Mouse (Mus musculus): ENCODE results near the gene Foxa1. TPM values are rescaled to one million over a fixed set of nuclear protein-coding genes. Genes with fewer than 3 reads are reported as not detected.
A peak's percentile ranks its signal among the peaks of the same experiment; 100 is the strongest.

The Foxa1 gene
- polyA plus RNA-seq, 1 experiment from 2014 or later, result 1.5 TPM

DNA sequence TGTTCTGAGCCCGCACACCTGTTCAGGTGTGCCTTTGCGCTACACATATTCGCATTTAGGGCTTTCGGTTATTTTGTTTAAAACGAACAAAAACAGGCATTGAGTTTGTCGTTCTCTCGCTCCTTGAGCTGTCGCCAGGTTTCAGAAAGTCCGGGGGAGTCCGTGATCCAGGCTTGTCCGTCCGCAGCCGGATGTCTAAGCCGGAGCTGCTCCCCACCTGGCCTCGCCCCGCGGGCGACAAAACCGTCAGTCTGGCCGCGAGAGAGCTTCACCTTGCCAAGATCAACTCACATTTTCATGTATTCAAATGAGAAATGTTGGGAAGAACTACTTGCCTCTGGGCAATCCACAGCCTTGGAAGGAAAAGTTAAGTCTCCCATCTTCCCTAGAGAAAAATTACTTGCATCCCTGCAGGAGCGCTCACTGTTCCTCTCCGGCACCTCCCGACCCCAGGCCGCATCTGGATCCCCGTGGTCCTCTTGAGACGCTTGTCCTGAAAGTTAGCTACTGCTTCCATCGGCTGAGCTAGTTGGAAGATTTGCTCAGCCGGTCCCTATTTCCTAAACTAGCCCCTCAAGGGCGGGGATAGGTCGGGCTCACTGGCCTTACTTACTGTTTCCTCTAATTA lies 3.6 kb upstream of the Foxa1 start:
- Histone ChIP-seq H3K36me3 (ENCODE audit: control insufficient read depth, insufficient read depth, low read length) (no peaks in the 10 kb centered on the region), H3K4me1 (ENCODE audit: control insufficient read depth, insufficient read depth, low read length) (peaks cover 10% of the 10 kb centered on the region; the same call in 1 of the 2 replicates), H3K9me3 (ENCODE audit: control insufficient read depth, low read length) (no peaks in the 10 kb centered on the region), H3K4me2 (replicated peaks; ENCODE audit: low read depth, low read length) (no peak overlapping the region), H3K4me3 (ENCODE audit: low read length) (0 out of 2 replicates have a peak overlapping the region, but pooled peaks have one; percentile 3), H3K27me3 (ENCODE audit: control insufficient read depth, insufficient read depth, low read length) (peaks cover 97% of the 10 kb centered on the region), H3K27ac (ENCODE audit: low read depth, low read length) (no peak overlapping the region), H3K9ac (ENCODE audit: low read depth, low read length) (no peak overlapping the region)
- WGBS, result 1% methylated on average over 31 of the region's 31 CpGs
- no peak for ATAC-seq (ENCODE audit: low FRiP score, low TSS enrichment)

DNA sequence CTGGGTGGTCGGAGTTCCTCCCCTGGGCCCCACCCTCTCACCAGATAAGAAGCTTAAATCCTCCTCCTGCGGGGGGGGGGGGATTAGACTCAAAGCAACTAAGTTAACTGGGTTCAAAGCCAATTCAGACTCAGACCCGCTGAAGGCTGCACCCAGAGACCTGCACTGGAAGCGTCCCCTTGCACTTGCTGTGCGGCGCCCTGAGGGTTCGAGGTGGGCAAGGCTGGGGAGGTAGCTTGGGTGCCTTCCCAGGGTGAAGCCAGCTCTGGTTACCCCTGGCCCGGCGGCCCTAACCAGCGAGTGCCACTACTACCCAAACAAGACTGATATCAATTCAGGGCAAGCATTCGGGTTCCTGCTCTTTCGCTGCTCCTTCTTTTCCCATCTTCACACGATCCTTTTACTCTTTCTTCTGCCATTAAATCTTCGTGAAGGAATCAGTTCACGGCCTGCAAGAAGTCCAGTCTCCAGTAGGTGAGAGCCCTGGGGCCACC lies 3.0 kb upstream of the Foxa1 start:
- Histone ChIP-seq H3K4me2 (replicated peaks; ENCODE audit: low read depth, low read length) (no peak overlapping the region), H3K9me3 (ENCODE audit: control insufficient read depth, low read length) (no peaks in the 10 kb centered on the region), H3K27me3 (ENCODE audit: control insufficient read depth, insufficient read depth, low read length) (peaks cover 95% of the 10 kb centered on the region), H3K9ac (ENCODE audit: low read depth, low read length) (no peak overlapping the region), H3K4me3 (ENCODE audit: low read length) (no peak overlapping the region), H3K36me3 (ENCODE audit: control insufficient read depth, insufficient read depth, low read length) (no peaks in the 10 kb centered on the region), H3K27ac (ENCODE audit: low read depth, low read length) (no peak overlapping the region), H3K4me1 (ENCODE audit: control insufficient read depth, insufficient read depth, low read length) (peaks cover 10% of the 10 kb centered on the region; the same call in 1 of the 2 replicates)
- no peak for ATAC-seq (ENCODE audit: low FRiP score, low TSS enrichment)
- 2% methylated on average over 15 of the region's 15 CpGs for WGBS

GRCm38 (mm10) chr12:57548981-57549666 lies 2.4 kb upstream of the Foxa1 start:
- H3K4me2 ChIP-seq (replicated peaks; ENCODE audit: low read depth, low read length), result no peak overlapping the region
- no peak overlapping the region for H3K27ac ChIP-seq (ENCODE audit: low read depth, low read length)
- no peaks in the 10 kb centered on the region for H3K36me3 ChIP-seq (ENCODE audit: control insufficient read depth, insufficient read depth, low read length)
- H3K9ac ChIP-seq (ENCODE audit: low read depth, low read length), result no peak overlapping the region
- 2% methylated on average over 25 of the region's 25 CpGs for WGBS
- no peaks in the 10 kb centered on the region for H3K9me3 ChIP-seq (ENCODE audit: control insufficient read depth, low read length)
- ATAC-seq (ENCODE audit: low FRiP score, low TSS enrichment), result no peak
- H3K4me1 ChIP-seq (ENCODE audit: control insufficient read depth, insufficient read depth, low read length), result peaks cover 10% of the 10 kb centered on the region; the same call in 1 of the 2 replicates
- peaks cover 94% of the 10 kb centered on the region for H3K27me3 ChIP-seq (ENCODE audit: control insufficient read depth, insufficient read depth, low read length)
- H3K4me3 ChIP-seq (ENCODE audit: low read length), result no peak overlapping the region

- peaks cover 92% of the 10 kb centered on the region for H3K27me3 ChIP-seq (ENCODE audit: control insufficient read depth, insufficient read depth, low read length)
- no peak overlapping the region for H3K4me2 ChIP-seq (replicated peaks; ENCODE audit: low read depth, low read length)
- no peak overlapping the region for H3K9ac ChIP-seq (ENCODE audit: low read depth, low read length)
- H3K27ac ChIP-seq (ENCODE audit: low read depth, low read length), result no peak overlapping the region
- H3K4me3 ChIP-seq (ENCODE audit: low read length), result no peak overlapping the region
- H3K4me1 ChIP-seq (ENCODE audit: control insufficient read depth, insufficient read depth, low read length), result peaks cover 10% of the 10 kb centered on the region; the same call in 1 of the 2 replicates
- under 1% methylated on average over 20 of the region's 20 CpGs for WGBS
- ATAC-seq (ENCODE audit: low FRiP score, low TSS enrichment), result no peak
- H3K36me3 ChIP-seq (ENCODE audit: control insufficient read depth, insufficient read depth, low read length), result no peaks in the 10 kb centered on the region
- no peaks in the 10 kb centered on the region for H3K9me3 ChIP-seq (ENCODE audit: control insufficient read depth, low read length)
These were observed 1.8 kb upstream of the Foxa1 start for GRCm38 (mm10) chr12:57548352-57548980.

DNA sequence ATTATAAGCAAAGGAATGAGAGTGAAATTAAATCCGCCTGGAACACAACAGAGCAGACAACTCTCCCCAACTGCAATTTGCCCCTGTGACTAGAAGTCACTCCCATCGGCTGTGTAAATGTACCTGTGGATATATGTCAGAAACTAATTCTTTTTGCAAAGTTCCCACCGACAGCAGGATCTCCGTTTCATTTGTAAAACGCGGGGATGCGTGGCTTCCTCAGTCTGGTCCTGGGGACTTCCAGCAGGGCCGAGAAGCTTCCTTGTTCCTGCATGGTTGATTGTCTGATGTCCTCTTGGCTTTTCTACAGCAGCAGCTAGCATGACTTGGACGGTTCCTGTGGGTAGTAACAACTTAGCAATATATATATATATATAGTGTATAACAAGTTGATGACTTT lies 1.2 kb upstream of the Foxa1 start:
- Histone ChIP-seq H3K9me3 (ENCODE audit: control insufficient read depth, low read length) (no peaks in the 10 kb centered on the region), H3K4me2 (replicated peaks; ENCODE audit: low read depth, low read length) (no peak overlapping the region), H3K4me3 (ENCODE audit: low read length) (no peak overlapping the region), H3K27ac (ENCODE audit: low read depth, low read length) (no peak overlapping the region), H3K9ac (ENCODE audit: low read depth, low read length) (no peak overlapping the region), H3K36me3 (ENCODE audit: control insufficient read depth, insufficient read depth, low read length) (no peaks in the 10 kb centered on the region), H3K4me1 (ENCODE audit: control insufficient read depth, insufficient read depth, low read length) (peaks cover 10% of the 10 kb centered on the region; the same call in 1 of the 2 replicates), H3K27me3 (ENCODE audit: control insufficient read depth, insufficient read depth, low read length) (peaks cover 92% of the 10 kb centered on the region)
- no peak for ATAC-seq (ENCODE audit: low FRiP score, low TSS enrichment)
- WGBS, result under 1% methylated on average over 9 of the region's 9 CpGs

- under 1% methylated on average over 75 of the region's 106 CpGs for WGBS
- peak overlapping the region; percentile 51; the same call in 1 of the 2 replicates for H3K27ac ChIP-seq (ENCODE audit: low read depth, low read length)
- H3K4me3 ChIP-seq (ENCODE audit: low read length), result peak overlapping the region; percentile 51
- peak; percentile 68 for ATAC-seq (ENCODE audit: low FRiP score, low TSS enrichment)
- no peaks in the 10 kb centered on the region for H3K36me3 ChIP-seq (ENCODE audit: control insufficient read depth, insufficient read depth, low read length)
- H3K4me1 ChIP-seq (ENCODE audit: control insufficient read depth, insufficient read depth, low read length), result peaks cover 10% of the 10 kb centered on the region; the same call in 1 of the 2 replicates
- peak overlapping the region; percentile 34; the same call in 1 of the 2 replicates for H3K9ac ChIP-seq (ENCODE audit: low read depth, low read length)
- H3K9me3 ChIP-seq (ENCODE audit: control insufficient read depth, low read length), result no peaks in the 10 kb centered on the region
- H3K4me2 ChIP-seq (replicated peaks; ENCODE audit: low read depth, low read length), result peak overlapping the region; percentile 97
- H3K27me3 ChIP-seq (ENCODE audit: control insufficient read depth, insufficient read depth, low read length), result peaks cover 91% of the 10 kb centered on the region
These were observed 1.1 kb downstream of the Foxa1 start for GRCm38 (mm10) chr12:57545371-57546241.

DNA sequence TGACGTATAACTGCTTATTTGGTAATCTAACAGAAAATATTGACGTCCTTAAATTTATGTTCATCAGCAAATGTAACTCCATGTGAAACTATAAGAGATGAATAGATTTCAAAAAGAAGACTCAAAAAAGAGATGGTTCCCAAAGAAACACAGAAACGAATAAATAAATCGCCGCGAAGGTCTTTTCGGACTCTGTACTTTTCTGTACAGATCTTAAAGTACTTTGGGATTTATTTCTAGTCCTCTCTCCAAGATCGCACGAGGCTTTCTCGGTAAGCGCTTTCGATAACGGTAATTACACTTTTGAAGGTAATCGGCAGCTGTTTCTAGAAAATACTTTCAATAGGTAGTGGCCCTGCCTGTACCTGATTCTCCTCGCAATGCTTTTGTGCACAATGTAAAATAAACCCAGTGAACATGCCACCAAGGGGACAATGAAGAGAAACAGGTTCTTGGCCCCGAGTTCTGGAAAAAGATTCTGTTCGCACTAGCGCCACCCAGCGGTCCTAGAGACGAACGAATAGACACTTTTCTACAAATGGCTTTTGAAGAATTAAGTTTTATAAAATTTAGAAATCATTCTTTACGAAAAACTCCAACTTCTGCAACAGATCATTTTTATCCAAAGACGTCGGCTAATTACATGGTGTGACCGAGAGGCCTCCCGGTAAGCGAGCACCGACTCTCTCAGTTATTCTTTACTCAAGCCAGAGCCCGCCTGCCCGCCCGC lies 1.9 kb downstream of the Foxa1 start:
- H3K4me2 ChIP-seq (replicated peaks; ENCODE audit: low read depth, low read length), result peak overlapping the region; percentile 97
- 2% methylated on average over 31 of the region's 31 CpGs for WGBS
- H3K4me3 ChIP-seq (ENCODE audit: low read length), result peak overlapping the region; percentile 51
- H3K9ac ChIP-seq (ENCODE audit: low read depth, low read length), result no peak overlapping the region
- H3K27me3 ChIP-seq (ENCODE audit: control insufficient read depth, insufficient read depth, low read length), result peaks cover 89% of the 10 kb centered on the region
- ATAC-seq (ENCODE audit: low FRiP score, low TSS enrichment), result no peak
- H3K27ac ChIP-seq (ENCODE audit: low read depth, low read length), result peak overlapping the region; percentile 51; the same call in 1 of the 2 replicates
- H3K36me3 ChIP-seq (ENCODE audit: control insufficient read depth, insufficient read depth, low read length), result no peaks in the 10 kb centered on the region
- H3K9me3 ChIP-seq (ENCODE audit: control insufficient read depth, low read length), result no peaks in the 10 kb centered on the region
- H3K4me1 ChIP-seq (ENCODE audit: control insufficient read depth, insufficient read depth, low read length), result peaks cover 10% of the 10 kb centered on the region; the same call in 1 of the 2 replicates

- H3K4me3 ChIP-seq (ENCODE audit: low read length), result peak overlapping the region; percentile 19; the same call in 1 of the 2 replicates
- H3K9me3 ChIP-seq (ENCODE audit: control insufficient read depth, low read length), result no peaks in the 10 kb centered on the region
- 2% methylated on average over 10 of the region's 10 CpGs for WGBS
- peaks cover 10% of the 10 kb centered on the region; the same call in 1 of the 2 replicates for H3K4me1 ChIP-seq (ENCODE audit: control insufficient read depth, insufficient read depth, low read length)
- no peak overlapping the region for H3K27ac ChIP-seq (ENCODE audit: low read depth, low read length)
- no peak overlapping the region for H3K9ac ChIP-seq (ENCODE audit: low read depth, low read length)
- H3K4me2 ChIP-seq (replicated peaks; ENCODE audit: low read depth, low read length), result no peak overlapping the region
- peaks cover 89% of the 10 kb centered on the region for H3K27me3 ChIP-seq (ENCODE audit: control insufficient read depth, insufficient read depth, low read length)
- H3K36me3 ChIP-seq (ENCODE audit: control insufficient read depth, insufficient read depth, low read length), result no peaks in the 10 kb centered on the region
- no peak for ATAC-seq (ENCODE audit: low FRiP score, low TSS enrichment)
These were observed 3.1 kb downstream of the Foxa1 start for GRCm38 (mm10) chr12:57543627-57543991.

Measured in kidney, embryonic 14.5 days (tissue).